Mouse (Mus musculus): ENCODE data around the gene Ppp1r15a. TPM values are rescaled to one million over a fixed set of nuclear protein-coding genes. Genes with fewer than 3 reads are reported as not detected.
A peak's percentile ranks its signal among the peaks of the same experiment; 100 is the strongest.

Gene Ppp1r15a
- total and polyA plus RNA-seq, 2 experiments from 2014 or later = 23.8 to 23.9 TPM

GRCm38 (mm10) chr7:45567780-45568516 is 41.9 kb upstream of the Ppp1r15a start:
- Histone ChIP-seq H3K36me3 (ENCODE audit: insufficient read depth) (no peaks in the 10 kb centered on the region), H3K4me1 (ENCODE audit: insufficient read depth) (peaks cover 22% of the 10 kb centered on the region), H3K9ac (peak overlapping the region; percentile 36), H3K4me3 (ENCODE audit: low read depth, low read length) (peak overlapping the region; percentile 44), H3K9me3 (ENCODE audit: low read length) (no peaks in the 10 kb centered on the region), H3K27me3 (ENCODE audit: insufficient read depth, low read length) (no peaks in the 10 kb centered on the region), H3K4me2 (ENCODE audit: low read depth) (peak overlapping the region; percentile 67), H3K27ac (ENCODE audit: low read depth, low read length) (peak overlapping the region; percentile 66)
- ATAC-seq (peak; percentile 95), DNase-seq (peak; percentile 88)
- WGBS = 1% methylated on average over 24 of the region's 24 CpGs
- peak; percentile 22; the same call in 1 of the 2 replicates for TF ChIP-seq CTCF (IDR thresholded peaks at IDR 0.05; ENCODE audit: low read depth)

- 0 out of 2 replicates have a peak overlapping the region, but pooled peaks have one; percentile 66 for H3K27ac ChIP-seq (ENCODE audit: low read depth, low read length)
These were observed 41.2 kb upstream of the Ppp1r15a start for GRCm38 (mm10) chr7:45567112-45567779.

GRCm38 (mm10) chr7:45565446-45565845 is 39.4 kb upstream of the Ppp1r15a start:
- no peak overlapping the region for H3K4me2 ChIP-seq (ENCODE audit: low read depth)
- ATAC-seq (no peak), DNase-seq (no peak)
- WGBS = 89% methylated on average over 9 of the region's 9 CpGs
- no peak for TF ChIP-seq CTCF (IDR thresholded peaks at IDR 0.05; ENCODE audit: low read depth)
- no peaks in the 10 kb centered on the region for H3K27me3 ChIP-seq (ENCODE audit: insufficient read depth, low read length)
- H3K36me3 ChIP-seq (ENCODE audit: insufficient read depth) = no peaks in the 10 kb centered on the region
- peaks cover 10% of the 10 kb centered on the region for H3K4me1 ChIP-seq (ENCODE audit: insufficient read depth)
- H3K4me3 ChIP-seq (ENCODE audit: low read depth, low read length) = no peak overlapping the region
- no peak overlapping the region for H3K27ac ChIP-seq (ENCODE audit: low read depth, low read length)
- H3K9ac ChIP-seq = no peak overlapping the region
- no peaks in the 10 kb centered on the region for H3K9me3 ChIP-seq (ENCODE audit: low read length)

More at GRCm38 (mm10) chr7:45567112-45567779, 41.2 kb upstream of the Ppp1r15a start:
- no peak overlapping the region for H3K4me2 ChIP-seq (ENCODE audit: low read depth)
- H3K9ac ChIP-seq = peak overlapping the region; percentile 36; the same call in 1 of the 2 replicates
- ATAC-seq (no peak), DNase-seq (no peak)
- no peaks in the 10 kb centered on the region for H3K9me3 ChIP-seq (ENCODE audit: low read length)
- H3K36me3 ChIP-seq (ENCODE audit: insufficient read depth) = no peaks in the 10 kb centered on the region
- TF ChIP-seq CTCF (IDR thresholded peaks at IDR 0.05; ENCODE audit: low read depth) = no peak
- H3K4me3 ChIP-seq (ENCODE audit: low read depth, low read length) = peak overlapping the region; percentile 44
- H3K27me3 ChIP-seq (ENCODE audit: insufficient read depth, low read length) = no peaks in the 10 kb centered on the region
- peaks cover 22% of the 10 kb centered on the region for H3K4me1 ChIP-seq (ENCODE audit: insufficient read depth)
- 76% methylated on average over 8 of the region's 8 CpGs for WGBS

GRCm38 (mm10) chr7:45564811-45565210 is 38.7 kb upstream of the Ppp1r15a start:
- ATAC-seq = no peak
- no peak for TF ChIP-seq CTCF (IDR thresholded peaks at IDR 0.05; ENCODE audit: low read depth)
- H3K4me3 ChIP-seq (ENCODE audit: low read depth, low read length) = no peak overlapping the region
- no peak overlapping the region for H3K27ac ChIP-seq (ENCODE audit: low read depth, low read length)
- DNase-seq = no peak
- 79% methylated on average over 2 of the region's 2 CpGs for WGBS
- peaks cover 9% of the 10 kb centered on the region for H3K4me1 ChIP-seq (ENCODE audit: insufficient read depth)
- H3K27me3 ChIP-seq (ENCODE audit: insufficient read depth, low read length) = no peaks in the 10 kb centered on the region
- no peak overlapping the region for H3K4me2 ChIP-seq (ENCODE audit: low read depth)
- no peaks in the 10 kb centered on the region for H3K9me3 ChIP-seq (ENCODE audit: low read length)
- no peaks in the 10 kb centered on the region for H3K36me3 ChIP-seq (ENCODE audit: insufficient read depth)
- H3K9ac ChIP-seq = no peak overlapping the region

- ATAC-seq (no peak), DNase-seq (no peak)
- Histone ChIP-seq H3K4me1 (ENCODE audit: insufficient read depth) (no peaks in the 10 kb centered on the region), H3K27ac (ENCODE audit: low read depth, low read length) (no peak overlapping the region), H3K4me2 (ENCODE audit: low read depth) (no peak overlapping the region), H3K9ac (no peak overlapping the region), H3K27me3 (ENCODE audit: insufficient read depth, low read length) (no peaks in the 10 kb centered on the region), H3K4me3 (ENCODE audit: low read depth, low read length) (no peak overlapping the region), H3K36me3 (ENCODE audit: insufficient read depth) (no peaks in the 10 kb centered on the region), H3K9me3 (ENCODE audit: low read length) (no peaks in the 10 kb centered on the region)
- no peak for TF ChIP-seq CTCF (IDR thresholded peaks at IDR 0.05; ENCODE audit: low read depth)
- WGBS = 60% methylated on average over 12 of the region's 12 CpGs
These were observed 35.8 kb upstream of the Ppp1r15a start for GRCm38 (mm10) chr7:45561624-45562520.

DNA sequence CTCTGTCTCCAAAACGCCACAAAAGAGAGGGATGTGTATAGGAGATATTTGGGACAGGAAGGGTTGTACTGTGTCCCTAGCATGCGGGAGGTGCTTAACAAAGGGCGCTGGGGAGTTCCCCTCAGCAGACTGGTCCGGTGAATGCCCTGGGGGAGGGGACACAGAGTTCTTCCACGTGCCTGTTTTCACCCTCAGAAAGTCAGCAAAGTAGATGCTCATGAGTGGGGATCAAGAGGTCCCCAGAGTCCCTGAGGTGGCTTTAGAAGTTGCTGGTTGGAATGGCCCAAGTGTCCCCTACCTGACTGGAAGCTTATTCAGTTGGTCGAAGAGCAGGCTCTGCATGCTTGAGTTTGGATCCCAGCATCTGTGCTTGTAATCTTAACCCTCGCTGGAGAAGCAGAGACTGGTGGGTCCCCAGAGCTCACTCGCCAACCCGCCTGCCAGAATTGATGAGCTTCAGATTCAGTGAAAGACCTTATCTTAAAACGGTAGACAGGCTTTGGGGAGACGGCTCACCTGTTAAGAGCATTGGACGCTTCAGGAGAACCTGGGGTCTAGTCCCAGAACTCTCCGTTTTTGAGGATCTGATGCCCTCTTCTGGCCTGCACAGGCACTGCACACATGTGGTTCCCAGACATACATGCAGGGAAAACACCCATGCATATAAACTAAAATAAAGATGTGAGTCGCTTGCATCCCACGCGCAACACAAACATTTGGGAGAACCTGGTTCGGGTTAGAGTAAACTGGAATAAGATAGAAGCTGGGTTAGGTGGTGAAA is 35.0 kb upstream of the Ppp1r15a start:
- peak; percentile 88 for DNase-seq
- Histone ChIP-seq H3K9me3 (ENCODE audit: low read length) (no peaks in the 10 kb centered on the region), H3K4me2 (ENCODE audit: low read depth) (no peak overlapping the region), H3K27me3 (ENCODE audit: insufficient read depth, low read length) (no peaks in the 10 kb centered on the region), H3K4me1 (ENCODE audit: insufficient read depth) (no peaks in the 10 kb centered on the region), H3K27ac (ENCODE audit: low read depth, low read length) (no peak overlapping the region), H3K36me3 (ENCODE audit: insufficient read depth) (no peaks in the 10 kb centered on the region), H3K4me3 (ENCODE audit: low read depth, low read length) (no peak overlapping the region), H3K9ac (no peak overlapping the region)
- peak; percentile 93 for TF ChIP-seq CTCF (IDR thresholded peaks at IDR 0.05; ENCODE audit: low read depth)
- 24% methylated on average over 17 of the region's 17 CpGs for WGBS
- ATAC-seq = peak; percentile 85
